Mouse (Mus musculus): ENCODE measurements around the gene Dstyk. TPM values are rescaled to one million over a fixed set of nuclear protein-coding genes. Genes with fewer than 3 reads are reported as not detected.

The Dstyk gene
- polyA plus RNA-seq, 1 experiment from 2014 or later: 9.2 TPM

DNA sequence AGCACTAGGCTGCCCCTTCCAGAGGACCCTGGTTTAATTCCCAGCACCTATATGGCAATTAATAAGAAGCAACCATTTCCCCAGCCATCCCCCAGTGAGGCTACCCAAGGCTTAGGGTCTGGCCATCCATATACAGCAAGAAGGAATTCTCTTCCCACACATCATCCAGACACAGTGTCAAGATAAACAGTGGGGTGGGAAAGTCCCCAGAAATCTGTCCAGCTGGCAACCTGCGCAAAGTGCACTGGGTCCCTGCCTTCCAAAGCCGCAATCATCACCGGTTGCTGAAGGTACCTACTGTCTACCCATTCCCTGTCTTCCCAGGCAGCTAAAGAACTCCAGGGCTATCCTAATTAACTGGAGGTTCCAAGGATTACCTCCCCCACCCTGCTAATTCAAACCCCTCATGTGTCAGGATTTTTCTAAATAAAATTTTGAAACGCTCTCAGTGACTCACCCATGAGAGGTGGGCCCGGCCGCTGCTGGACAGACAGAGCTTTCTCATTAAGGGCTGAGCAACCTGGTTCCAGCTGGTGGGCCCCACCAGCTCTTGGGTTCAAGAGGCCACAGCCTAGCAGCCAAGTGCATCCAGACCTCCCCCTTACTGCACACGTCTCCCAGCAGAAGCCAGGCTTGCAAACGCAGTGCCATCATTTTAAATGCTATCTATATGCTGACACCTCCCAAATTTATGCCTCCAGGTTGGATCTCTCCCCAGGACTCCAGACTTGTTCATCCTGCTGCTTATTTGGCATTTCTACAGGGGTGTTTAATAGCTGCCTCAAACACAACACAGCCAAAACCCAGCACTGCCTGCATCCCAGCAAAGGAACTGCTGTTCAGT, 40.9 kb upstream of the Dstyk start:
- Histone ChIP-seq H3K27ac (replicated peaks) (peak overlapping the region; percentile 51), H3K4me3 (replicated peaks) (no peak overlapping the region), H3K27me3 (replicated peaks) (no peaks in the 10 kb centered on the region), H3K9ac (replicated peaks) (no peak overlapping the region), H3K4me1 (peaks cover 60% of the 10 kb centered on the region), H3K4me2 (no peak overlapping the region), H3K9me3 (replicated peaks) (no peaks in the 10 kb centered on the region), H3K36me3 (peaks cover 23% of the 10 kb centered on the region)
- no peak for ATAC-seq (ENCODE audit: low FRiP score)
- 72% methylated on average over 8 of the region's 8 CpGs for WGBS

DNA sequence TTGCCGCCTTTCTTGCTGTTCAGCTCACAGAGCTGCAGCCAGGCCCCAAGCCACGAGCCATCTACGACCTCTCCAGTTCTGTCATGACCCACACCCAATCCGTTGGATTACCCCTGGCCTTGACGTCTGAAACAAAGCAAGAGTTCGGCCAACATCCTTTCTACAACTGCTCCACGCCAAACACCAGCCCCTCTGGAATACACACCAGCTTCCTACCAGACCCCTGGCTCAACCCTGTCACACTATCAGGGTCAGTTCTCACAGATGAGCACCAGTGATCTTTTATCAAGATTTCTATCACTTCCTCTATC, 40.3 kb upstream of the Dstyk start:
- peaks cover 54% of the 10 kb centered on the region for H3K4me1 ChIP-seq
- H3K27me3 ChIP-seq (replicated peaks): no peaks in the 10 kb centered on the region
- no peak overlapping the region for H3K4me3 ChIP-seq (replicated peaks)
- peaks cover 21% of the 10 kb centered on the region for H3K36me3 ChIP-seq
- no peaks in the 10 kb centered on the region for H3K9me3 ChIP-seq (replicated peaks)
- no peak for ATAC-seq (ENCODE audit: low FRiP score)
- H3K27ac ChIP-seq (replicated peaks): peak overlapping the region; percentile 51
- no peak overlapping the region for H3K9ac ChIP-seq (replicated peaks)
- no peak overlapping the region for H3K4me2 ChIP-seq
- WGBS: 67% methylated on average over 7 of the region's 7 CpGs

DNA sequence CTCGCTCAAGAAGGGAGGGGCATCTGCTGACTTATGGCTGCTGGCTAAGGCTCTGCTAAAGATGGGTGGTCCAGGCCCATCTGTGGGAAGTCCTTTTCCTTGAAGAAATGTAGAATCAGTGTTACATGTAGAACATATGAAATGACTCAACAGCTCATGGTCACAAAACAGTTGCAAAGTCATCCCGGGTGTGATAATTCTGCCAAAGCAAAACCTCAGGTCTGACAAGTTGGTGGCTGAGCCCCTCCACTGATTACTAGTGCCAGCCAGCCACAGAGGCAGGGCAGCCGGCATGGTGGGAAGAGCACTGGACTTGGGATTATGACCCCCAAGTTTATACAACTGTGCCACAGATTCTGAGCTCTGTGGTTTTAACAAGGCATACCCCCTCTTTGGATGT, 39.5 kb upstream of the Dstyk start:
- no peaks in the 10 kb centered on the region for H3K27me3 ChIP-seq (replicated peaks)
- WGBS: 80% methylated on average over 3 of the region's 3 CpGs
- H3K36me3 ChIP-seq: peaks cover 21% of the 10 kb centered on the region
- no peak overlapping the region for H3K4me3 ChIP-seq (replicated peaks)
- no peak overlapping the region for H3K27ac ChIP-seq (replicated peaks)
- no peaks in the 10 kb centered on the region for H3K9me3 ChIP-seq (replicated peaks)
- no peak for ATAC-seq (ENCODE audit: low FRiP score)
- H3K4me1 ChIP-seq: peaks cover 46% of the 10 kb centered on the region
- H3K9ac ChIP-seq (replicated peaks): no peak overlapping the region
- H3K4me2 ChIP-seq: no peak overlapping the region

- peaks cover 21% of the 10 kb centered on the region for H3K36me3 ChIP-seq
- peaks cover 36% of the 10 kb centered on the region for H3K4me1 ChIP-seq
- H3K9ac ChIP-seq (replicated peaks): no peak overlapping the region
- 82% methylated on average over 27 of the region's 27 CpGs for WGBS
- no peak overlapping the region for H3K27ac ChIP-seq (replicated peaks)
- no peaks in the 10 kb centered on the region for H3K27me3 ChIP-seq (replicated peaks)
- no peak overlapping the region for H3K4me2 ChIP-seq
- no peak overlapping the region for H3K4me3 ChIP-seq (replicated peaks)
- H3K9me3 ChIP-seq (replicated peaks): no peaks in the 10 kb centered on the region
- ATAC-seq (ENCODE audit: low FRiP score): no peak
These were observed 36.7 kb upstream of the Dstyk start for GRCm38 (mm10) chr1:132380550-132381100.

- no peak overlapping the region for H3K4me2 ChIP-seq
- peaks cover 37% of the 10 kb centered on the region for H3K4me1 ChIP-seq
- no peak overlapping the region for H3K27ac ChIP-seq (replicated peaks)
- WGBS: 56% methylated on average over 10 of the region's 10 CpGs
- H3K4me3 ChIP-seq (replicated peaks): no peak overlapping the region
- H3K36me3 ChIP-seq: peaks cover 21% of the 10 kb centered on the region
- no peak overlapping the region for H3K9ac ChIP-seq (replicated peaks)
- H3K9me3 ChIP-seq (replicated peaks): no peaks in the 10 kb centered on the region
- ATAC-seq (ENCODE audit: low FRiP score): no peak
- H3K27me3 ChIP-seq (replicated peaks): no peaks in the 10 kb centered on the region
These were observed 35.4 kb upstream of the Dstyk start for GRCm38 (mm10) chr1:132381929-132382328.

DNA sequence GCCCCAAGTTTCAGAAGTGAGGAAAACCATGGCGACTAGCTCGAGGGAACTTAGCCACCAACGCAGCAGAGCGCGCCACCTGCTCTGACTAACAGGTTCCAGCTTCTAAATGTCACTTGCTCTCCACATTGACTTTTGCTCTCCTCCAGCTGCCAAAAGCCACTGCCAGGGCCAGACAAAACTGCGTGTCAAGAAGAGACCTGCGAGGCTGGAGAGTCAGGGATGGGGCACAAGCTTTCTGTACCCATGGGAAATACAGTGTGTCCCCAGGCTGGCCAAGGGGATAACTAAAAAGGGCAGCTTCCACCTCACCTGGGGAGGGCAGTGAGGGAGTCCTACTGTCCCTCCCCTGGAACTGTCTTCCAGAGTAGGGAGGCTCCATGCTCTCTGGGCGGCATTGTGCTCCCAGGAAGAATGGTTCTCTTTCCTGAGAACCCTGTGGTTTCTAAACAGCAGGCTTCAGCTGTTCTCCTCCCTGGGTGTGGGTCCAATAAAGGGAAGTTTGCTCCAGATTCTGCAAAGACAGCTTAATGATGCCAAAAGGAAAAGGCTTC, 33.3 kb upstream of the Dstyk start:
- H3K9ac ChIP-seq (replicated peaks): no peak overlapping the region
- H3K4me1 ChIP-seq: peaks cover 49% of the 10 kb centered on the region

GRCm38 (mm10) chr1:132385266-132385665, 32.1 kb upstream of the Dstyk start:
- 37% methylated on average over 14 of the region's 14 CpGs for WGBS
- Histone ChIP-seq H3K36me3 (peaks cover 6% of the 10 kb centered on the region), H3K4me3 (replicated peaks) (no peak overlapping the region), H3K27me3 (replicated peaks) (no peaks in the 10 kb centered on the region), H3K9ac (replicated peaks) (no peak overlapping the region), H3K27ac (replicated peaks) (peak overlapping the region; percentile 48; the same call in 1 of the 2 replicates), H3K4me2 (peak overlapping the region; percentile 33), H3K4me1 (peaks cover 61% of the 10 kb centered on the region), H3K9me3 (replicated peaks) (no peaks in the 10 kb centered on the region)
- no peak for ATAC-seq (ENCODE audit: low FRiP score)

More for the DNA sequence above, 33.3 kb upstream of the Dstyk start:
- Histone ChIP-seq H3K27me3 (replicated peaks) (no peaks in the 10 kb centered on the region), H3K36me3 (peaks cover 17% of the 10 kb centered on the region), H3K27ac (replicated peaks) (no peak overlapping the region; the same call in 1 of the 2 replicates), H3K9me3 (replicated peaks) (no peaks in the 10 kb centered on the region), H3K4me3 (replicated peaks) (no peak overlapping the region), H3K4me2 (no peak overlapping the region)
- 81% methylated on average over 8 of the region's 8 CpGs for WGBS
- no peak for ATAC-seq (ENCODE audit: low FRiP score)

DNA sequence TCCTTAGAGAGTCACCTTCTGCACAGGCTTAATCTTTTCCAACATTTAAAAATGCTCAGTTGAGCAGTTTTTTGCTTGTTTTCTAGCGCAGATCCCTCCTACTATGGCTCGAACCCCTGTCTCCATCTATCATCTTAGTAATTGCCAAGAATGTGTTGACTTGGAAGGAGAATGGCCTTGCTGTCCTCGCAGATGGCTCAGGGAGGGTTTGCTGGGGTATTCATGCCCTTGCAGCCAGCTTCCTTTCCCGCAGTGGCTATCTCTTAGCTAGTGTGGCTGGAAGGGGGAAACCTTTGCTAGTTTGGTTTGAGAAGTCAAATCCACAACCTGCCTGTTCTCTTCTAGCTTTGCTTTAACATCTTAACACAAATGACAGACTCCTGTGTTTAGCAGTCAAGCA, 31.6 kb upstream of the Dstyk start:
- peak overlapping the region; percentile 33; the same call in 1 of the 2 replicates for H3K4me2 ChIP-seq
- H3K27me3 ChIP-seq (replicated peaks): no peaks in the 10 kb centered on the region
- H3K9me3 ChIP-seq (replicated peaks): no peaks in the 10 kb centered on the region
- no peak for ATAC-seq (ENCODE audit: low FRiP score)
- H3K9ac ChIP-seq (replicated peaks): no peak overlapping the region
- H3K36me3 ChIP-seq: 0 out of 2 replicates have a peak, but pooled peaks cover 2% of the 10 kb centered on the region
- peaks cover 65% of the 10 kb centered on the region for H3K4me1 ChIP-seq
- no peak overlapping the region for H3K4me3 ChIP-seq (replicated peaks)
- H3K27ac ChIP-seq (replicated peaks): peak overlapping the region; percentile 46; the same call in 1 of the 2 replicates
- WGBS: 65% methylated on average over 4 of the region's 4 CpGs

DNA sequence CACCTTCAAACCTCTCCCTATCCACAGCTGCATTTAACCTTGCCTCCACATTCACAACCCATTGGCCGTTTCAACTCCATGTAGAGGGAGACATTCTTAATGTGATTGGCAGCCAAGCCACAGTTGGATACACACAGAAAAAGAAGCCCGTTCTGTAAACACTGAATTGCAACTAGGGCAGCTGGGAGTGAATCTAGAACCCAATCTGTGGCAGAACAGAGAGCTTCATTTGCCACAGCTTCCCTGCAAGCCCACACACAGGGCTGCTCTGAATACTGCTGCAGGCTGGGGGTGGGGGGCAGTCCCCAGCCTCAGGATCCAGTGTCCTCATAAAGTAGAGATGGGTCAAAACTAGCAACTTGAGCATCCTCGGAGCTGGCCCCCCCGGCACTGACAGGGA, 31.1 kb upstream of the Dstyk start:
- no peak overlapping the region for H3K4me3 ChIP-seq (replicated peaks)
- H3K9ac ChIP-seq (replicated peaks): no peak overlapping the region
- no peak overlapping the region for H3K4me2 ChIP-seq
- H3K4me1 ChIP-seq: peaks cover 67% of the 10 kb centered on the region
- no peaks in the 10 kb centered on the region for H3K27me3 ChIP-seq (replicated peaks)
- 77% methylated on average over 4 of the region's 4 CpGs for WGBS
- peak overlapping the region; percentile 46; the same call in 1 of the 2 replicates for H3K27ac ChIP-seq (replicated peaks)
- ATAC-seq (ENCODE audit: low FRiP score): no peak
- H3K9me3 ChIP-seq (replicated peaks): no peaks in the 10 kb centered on the region
- H3K36me3 ChIP-seq: no peaks in the 10 kb centered on the region

DNA sequence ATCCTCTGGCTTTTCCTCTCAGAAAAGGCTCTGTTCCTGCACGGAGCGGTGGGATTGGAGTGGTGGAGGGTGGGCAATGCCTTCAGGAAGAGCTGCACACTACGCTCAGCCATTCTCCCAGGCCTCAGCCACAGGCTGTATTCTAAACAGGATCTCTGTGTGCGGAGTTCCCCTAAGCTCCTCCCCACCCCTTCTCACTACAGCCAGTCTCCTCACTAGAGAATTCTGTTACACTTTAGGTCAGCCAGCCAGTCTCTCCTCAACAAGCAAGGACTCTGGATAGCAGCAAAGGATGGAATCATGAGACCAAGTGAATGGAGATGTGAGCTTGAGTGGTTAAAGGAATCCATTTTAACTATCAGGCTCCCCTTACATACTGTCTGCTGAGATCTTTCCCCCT, 29.4 kb upstream of the Dstyk start:
- no peak for ATAC-seq (ENCODE audit: low FRiP score)
- 42% methylated on average over 4 of the region's 4 CpGs for WGBS
- H3K4me3 ChIP-seq (replicated peaks): 0 out of 2 replicates have a peak overlapping the region, but pooled peaks have one; percentile 4

GRCm38 (mm10) chr1:132388813-132389803, 28.2 kb upstream of the Dstyk start:
- H3K4me3 ChIP-seq (replicated peaks): peak overlapping the region; percentile 64
- no peak overlapping the region; the same call in 1 of the 2 replicates for H3K27ac ChIP-seq (replicated peaks)
- 50% methylated on average over 8 of the region's 8 CpGs for WGBS
- no peaks in the 10 kb centered on the region for H3K27me3 ChIP-seq (replicated peaks)
- no peak for ATAC-seq (ENCODE audit: low FRiP score)
- peaks cover 73% of the 10 kb centered on the region for H3K4me1 ChIP-seq
- H3K9ac ChIP-seq (replicated peaks): peak overlapping the region; percentile 81; the same call in 1 of the 2 replicates
- H3K4me2 ChIP-seq: peak overlapping the region; percentile 87
- H3K36me3 ChIP-seq: no peaks in the 10 kb centered on the region
- no peaks in the 10 kb centered on the region for H3K9me3 ChIP-seq (replicated peaks)

More for the DNA sequence above, 29.4 kb upstream of the Dstyk start:
- Histone ChIP-seq H3K36me3 (no peaks in the 10 kb centered on the region), H3K27me3 (replicated peaks) (no peaks in the 10 kb centered on the region), H3K4me2 (peak overlapping the region; percentile 87), H3K9me3 (replicated peaks) (no peaks in the 10 kb centered on the region), H3K27ac (replicated peaks) (0 out of 2 replicates have a peak overlapping the region, but pooled peaks have one; percentile 19), H3K9ac (replicated peaks) (no peak overlapping the region), H3K4me1 (peaks cover 76% of the 10 kb centered on the region)
